ENCODE assay signal across 8 mouse cellular contexts in genomic region chr15:79882623-79883267, GRCm38 (mm10). TPM values are rescaled to one million over a fixed set of nuclear protein-coding genes. Genes with fewer than 3 reads are reported as not detected.
A peak's percentile ranks its signal among the peaks of the same experiment; 100 is the strongest.
DNase-seq lines count a peak whose midpoint lies in the region; ATAC-seq lines count a peak whose summit lies in the region.

No protein-coding gene starts in this region.

- peak overlapping the region; percentile 49 for H3K4me3 ChIP-seq in heart, embryonic 11.5 days (ENCODE audit: low read depth, low read length)
- peak overlapping the region; percentile 48 for H3K4me3 ChIP-seq in forebrain, embryonic 13.5 days
- H3K4me3 ChIP-seq in liver, embryonic 16.5 days (ENCODE audit: low read depth, low read length), result peak overlapping the region; percentile 64

- no peaks in the 10 kb centered on the region for H3K9me3 ChIP-seq in heart, embryonic 11.5 days (replicated peaks; ENCODE audit: control insufficient read depth, low read length)
- H3K9me3 ChIP-seq in forebrain, embryonic 13.5 days (replicated peaks), result no peaks in the 10 kb centered on the region
- no peaks in the 10 kb centered on the region for H3K9me3 ChIP-seq in liver, embryonic 16.5 days (replicated peaks; ENCODE audit: control insufficient read depth, low read length)

- no peak for DNase-seq in heart, postnatal 25 days (ENCODE audit: low spot score)
- peak; percentile 67 for DNase-seq in R1 (ENCODE audit: low read depth, low spot score)
- peak; percentile 71 for DNase-seq in layer of hippocampus, adult 11-12 months (ENCODE audit: low spot score)
- peak; percentile 19 for DNase-seq in splenic B cell, adult 2 months (ENCODE audit: low read depth, low spot score)
- DNase-seq in gastrocnemius, postnatal 4 days (ENCODE audit: low spot score in 2 of 2), result no peak

- no peak overlapping the region for H3K27ac ChIP-seq in heart, embryonic 11.5 days (ENCODE audit: low read depth, low read length)
- peak overlapping the region; percentile 83 for H3K27ac ChIP-seq in forebrain, embryonic 13.5 days
- no peak overlapping the region for H3K27ac ChIP-seq in liver, embryonic 16.5 days (ENCODE audit: low read length)

- intact Hi-C loops in heart, postnatal 25 days (cut with DNase I), result loop anchor here (2.0 kb wide), 1 partner anchor 52 kb away; no protein-coding TSS in a partner anchor

- H3K4me2 ChIP-seq in heart, embryonic 11.5 days, result peak overlapping the region; percentile 62
- peak overlapping the region; percentile 58 for H3K4me2 ChIP-seq in forebrain, embryonic 13.5 days
- H3K4me2 ChIP-seq in liver, embryonic 16.5 days (ENCODE audit: low read depth, low read length), result peak overlapping the region; percentile 82

- WGBS in heart, embryonic 11.5 days (ENCODE audit: insufficient replicate concordance), result 29% methylated on average over 19 of the region's 19 CpGs
- WGBS in forebrain, embryonic 13.5 days, result 27% methylated on average over 19 of the region's 19 CpGs
- 32% methylated on average over 19 of the region's 19 CpGs for WGBS in liver, embryonic 16.5 days (ENCODE audit: insufficient replicate concordance)

- ATAC-seq in heart, embryonic 11.5 days (replicated peaks; ENCODE audit: insufficient number of reproducible peaks, low FRiP score, low TSS enrichment), result no peak
- ATAC-seq in forebrain, embryonic 13.5 days, result peak; percentile 74
- ATAC-seq in liver, embryonic 16.5 days (ENCODE audit: low read depth), result no peak

- H3K9ac ChIP-seq in heart, embryonic 11.5 days (ENCODE audit: low read depth, low read length), result peak overlapping the region; percentile 71; the same call in 1 of the 2 replicates
- H3K9ac ChIP-seq in forebrain, embryonic 13.5 days, result peak overlapping the region; percentile 76
- H3K9ac ChIP-seq in liver, embryonic 16.5 days (ENCODE audit: low read depth, low read length), result no peak overlapping the region

- no peaks in the 10 kb centered on the region for H3K27me3 ChIP-seq in heart, embryonic 11.5 days (ENCODE audit: control insufficient read depth, insufficient read depth, low read length)
- no peaks in the 10 kb centered on the region for H3K27me3 ChIP-seq in forebrain, embryonic 13.5 days
- H3K27me3 ChIP-seq in liver, embryonic 16.5 days (ENCODE audit: control insufficient read depth, insufficient read depth, low read depth, low read length), result peaks cover 6% of the 10 kb centered on the region; the same call in 1 of the 2 replicates
- H3K27me3 ChIP-seq in splenic B cell, adult 2 months (ENCODE audit: control insufficient read depth, insufficient read depth, low read length, poor library complexity, severe bottlenecking), result no peaks in the 10 kb centered on the region

- H3K36me3 ChIP-seq in heart, embryonic 11.5 days (ENCODE audit: control insufficient read depth, insufficient read depth, low read length), result no peaks in the 10 kb centered on the region
- no peaks in the 10 kb centered on the region for H3K36me3 ChIP-seq in forebrain, embryonic 13.5 days (ENCODE audit: poor library complexity, severe bottlenecking)
- no peaks in the 10 kb centered on the region for H3K36me3 ChIP-seq in liver, embryonic 16.5 days (ENCODE audit: control insufficient read depth, insufficient read depth)
- H3K36me3 ChIP-seq in splenic B cell, adult 2 months (ENCODE audit: control insufficient read depth, insufficient read depth, low read length, poor library complexity, severe bottlenecking), result peaks cover 2% of the 10 kb centered on the region

- H3K4me1 ChIP-seq in heart, embryonic 11.5 days (ENCODE audit: control insufficient read depth, insufficient read depth, low read length), result peaks cover 4% of the 10 kb centered on the region
- peaks cover 20% of the 10 kb centered on the region for H3K4me1 ChIP-seq in forebrain, embryonic 13.5 days
- H3K4me1 ChIP-seq in liver, embryonic 16.5 days (ENCODE audit: control insufficient read depth, low read depth, low read length), result peaks cover 3% of the 10 kb centered on the region

RNA-seq across cellular contexts. Expression of gene Apobec3, which starts 8.7 kb away (rescaled TPM):
- polyA plus RNA-seq in heart, embryonic 11.5 days (2014; fragmentation: Nextera tagmentation; extraction: Ambion mirVana), result 9.5 and 12.0 TPM in 2 replicates
- 1 to 10 TPM; 6.3 to 6.4 TPM for total RNA-seq in heart, postnatal 25 days (2021)
- 5.8 and 6.6 TPM in 2 replicates for polyA plus RNA-seq in forebrain, embryonic 13.5 days (2015; fragmentation: Nextera tagmentation; extraction: Ambion mirVana)
- 33.1 and 35.2 TPM in 2 replicates for polyA plus RNA-seq in liver, embryonic 16.5 days (2015; fragmentation: Nextera tagmentation; extraction: Ambion mirVana)
- total RNA-seq in gastrocnemius, postnatal 4 days (2021), result 10 to 100 TPM; 10.2 to 13.4 TPM

RNA-seq across cellular contexts. Expression of gene Cbx6, which starts 48.3 kb away (rescaled TPM):
- polyA plus RNA-seq in heart, embryonic 11.5 days (2014; fragmentation: Nextera tagmentation; extraction: Ambion mirVana), result 15.7 and 17.4 TPM in 2 replicates
- 10 to 100 TPM; 27.9 to 33.5 TPM for total RNA-seq in heart, postnatal 25 days (2021)
- polyA plus RNA-seq in forebrain, embryonic 13.5 days (2015; fragmentation: Nextera tagmentation; extraction: Ambion mirVana), result 39.0 and 43.8 TPM in 2 replicates
- polyA plus RNA-seq in liver, embryonic 16.5 days (2015; fragmentation: Nextera tagmentation; extraction: Ambion mirVana), result 5.8 and 6.3 TPM in 2 replicates
- total RNA-seq in gastrocnemius, postnatal 4 days (2021), result 10 to 100 TPM; 58.9 to 59.7 TPM

RNA-seq across cellular contexts. Expression of gene Npcd, which starts 48.7 kb away (rescaled TPM):
- 0.64 TPM in 1 of 2 replicates, not detected in the other for polyA plus RNA-seq in heart, embryonic 11.5 days (2014; fragmentation: Nextera tagmentation; extraction: Ambion mirVana)
- total RNA-seq in heart, postnatal 25 days (2021), result under 1 TPM in 1 of 2 experiments, not detected in 1; 0.26 TPM
- not detected in 2 replicates for polyA plus RNA-seq in forebrain, embryonic 13.5 days (2015; fragmentation: Nextera tagmentation; extraction: Ambion mirVana)
- polyA plus RNA-seq in liver, embryonic 16.5 days (2015; fragmentation: Nextera tagmentation; extraction: Ambion mirVana), result not detected in 2 replicates
- total RNA-seq in gastrocnemius, postnatal 4 days (2021), result 1 to 10 TPM; 1.3 to 1.5 TPM

Comparison
In these comparisons a context has a peak if more than half of its experiments do, and no peak if none do; other contexts are left out.
1. DNase-seq: peak in R1 (single experiment), layer of hippocampus, adult 11-12 months (single experiment) and splenic B cell, adult 2 months (single experiment); none in heart, postnatal 25 days (single experiment) and gastrocnemius, postnatal 4 days (0 of 2).
2. Peak in every context shown above with its lines, with median percentiles within 50 percentile points of each other: H3K4me2 ChIP-seq and H3K4me3 ChIP-seq.